Mouse (Mus musculus) intestine, embryonic 15.5 days (tissue): ENCODE measurements around the gene Rasd1. TPM values are rescaled to one million over a fixed set of nuclear protein-coding genes. Genes with fewer than 3 reads are reported as not detected.
A peak's percentile ranks its signal among the peaks of the same experiment; 100 is the strongest.
"Not testable (repeated sequence)": the region's sequence is repeated elsewhere in the genome, so short reads cannot be mapped to it uniquely, and the experiment has no call there.

ENCODE experiments used
- ATAC-seq: fragments of 200-750 bp; cut with Nextera tagmentation; 2 replicates; pipeline ENCODE4 v1.8.0; 2017; ENCODE audit warnings: moderate TSS enrichment, moderate library complexity
- H3K27ac ChIP-seq: fragments of 300-500 bp; sonication (generic); 2 replicates; pipeline ENCODE4 v1.5.1; 2015; ENCODE audit warnings: mild to moderate bottlenecking, inconsistent platforms
- H3K27me3 ChIP-seq: fragments of 300-500 bp; sonication (generic); replicated peaks from 2 replicates; pipeline ENCODE4 v1.6.1; 2015; ENCODE audit warnings: inconsistent platforms
- H3K36me3 ChIP-seq: fragments of 300-500 bp; sonication (generic); 2 replicates; pipeline ENCODE4 v1.6.1; 2015; ENCODE audit warnings: inconsistent platforms
- H3K4me1 ChIP-seq: fragments of 300-500 bp; sonication (generic); replicated peaks from 2 replicates; pipeline ENCODE4 v1.6.1; 2015; ENCODE audit warnings: inconsistent platforms
- H3K4me2 ChIP-seq: fragments of 300-500 bp; sonication (generic); replicated peaks from 2 replicates; pipeline ENCODE4 v1.6.1; 2015; ENCODE audit warnings: mild to moderate bottlenecking, inconsistent platforms
- H3K4me3 ChIP-seq: fragments of 300-500 bp; sonication (generic); replicated peaks from 2 replicates; pipeline ENCODE4 v1.5.1; 2015; ENCODE audit warnings: inconsistent platforms
- H3K9ac ChIP-seq: fragments of 300-500 bp; sonication (generic); 2 replicates; pipeline ENCODE4 v1.6.1; 2015; ENCODE audit warnings: inconsistent platforms
- H3K9me3 ChIP-seq: fragments of 300-500 bp; sonication (generic); 2 replicates; pipeline ENCODE4 v1.6.1; 2016; ENCODE audit warnings: inconsistent platforms
- WGBS: fragments of 180-500 bp; shearing (Covaris S2); methylation state at CpG from one replicate; pipeline ENCODE4 v1.1.7; 2015; 5-methylcytosine and 5-hydroxymethylcytosine counted together
- polyA plus RNA-seq: library from polyadenylated mRNA; unstranded; fragments of >200 nt; fragmentation: Nextera tagmentation; extraction: Ambion mirVana; gene quantifications from 2 replicates; pipeline ENCODE4 v1.2.1, GENCODE M21; 2015

Gene Rasd1
- polyA plus RNA-seq, 1 experiment from 2014 or later = 2.1 TPM

DNA sequence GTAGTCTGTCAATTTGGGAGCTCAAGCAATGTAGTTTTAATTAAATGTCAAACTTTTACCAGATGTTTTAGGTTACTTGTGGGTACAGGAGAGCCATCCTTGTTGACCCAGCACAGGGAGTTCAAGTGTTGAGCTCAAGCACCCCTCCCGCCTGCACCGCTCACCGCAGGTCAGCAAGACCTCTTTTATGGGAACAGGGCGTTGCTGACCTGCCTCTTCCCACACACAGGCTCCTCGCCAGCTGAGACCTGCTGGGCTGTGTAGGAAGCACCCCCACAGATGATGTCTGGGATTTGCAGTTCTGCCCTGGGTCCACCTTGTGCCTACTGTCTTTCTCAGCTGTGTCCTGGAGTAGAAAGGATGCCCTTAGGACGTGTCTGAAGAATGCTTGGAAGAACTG lies 8.0 kb downstream of the Rasd1 start:
- no peaks in the 10 kb centered on the region for H3K4me1 ChIP-seq
- H3K27ac ChIP-seq = no peak overlapping the region
- no peak overlapping the region for H3K4me3 ChIP-seq
- no peak overlapping the region for H3K9ac ChIP-seq
- ATAC-seq = no peak
- H3K27me3 ChIP-seq = no peaks in the 10 kb centered on the region
- peaks cover 11% of the 10 kb centered on the region for H3K36me3 ChIP-seq
- H3K9me3 ChIP-seq = no peaks in the 10 kb centered on the region
- H3K4me2 ChIP-seq = no peak overlapping the region
- 86% methylated on average over 6 of the region's 6 CpGs for WGBS

DNA sequence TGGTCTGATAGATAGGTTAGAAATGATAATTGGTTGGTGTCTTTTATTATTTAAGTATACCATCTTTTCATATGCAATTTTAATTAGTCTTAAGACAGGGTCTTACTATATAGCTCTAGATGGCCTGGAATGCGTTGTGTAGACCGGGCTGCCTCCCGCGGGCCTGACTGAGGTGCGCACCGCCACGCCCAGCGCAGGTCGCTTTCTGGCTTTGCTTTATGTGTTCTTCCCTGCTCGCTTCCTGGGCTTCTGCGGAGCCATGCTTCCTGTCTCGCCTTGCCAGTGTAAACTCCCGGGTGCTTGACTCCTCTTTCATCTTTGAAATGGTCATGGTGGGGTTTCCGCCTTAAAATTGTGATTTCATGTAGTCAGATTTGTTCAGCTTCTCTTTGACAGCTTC lies 11.9 kb downstream of the Rasd1 start:
- H3K36me3 ChIP-seq = no peaks in the 10 kb centered on the region
- no peak overlapping the region for H3K9ac ChIP-seq
- no peaks in the 10 kb centered on the region for H3K27me3 ChIP-seq
- no peak overlapping the region for H3K4me2 ChIP-seq
- no peak overlapping the region for H3K4me3 ChIP-seq
- H3K27ac ChIP-seq = no peak overlapping the region
- no peak for ATAC-seq
- 81% methylated on average over 14 of the region's 14 CpGs for WGBS
- H3K4me1 ChIP-seq = peaks cover 9% of the 10 kb centered on the region
- no peaks in the 10 kb centered on the region for H3K9me3 ChIP-seq

DNA sequence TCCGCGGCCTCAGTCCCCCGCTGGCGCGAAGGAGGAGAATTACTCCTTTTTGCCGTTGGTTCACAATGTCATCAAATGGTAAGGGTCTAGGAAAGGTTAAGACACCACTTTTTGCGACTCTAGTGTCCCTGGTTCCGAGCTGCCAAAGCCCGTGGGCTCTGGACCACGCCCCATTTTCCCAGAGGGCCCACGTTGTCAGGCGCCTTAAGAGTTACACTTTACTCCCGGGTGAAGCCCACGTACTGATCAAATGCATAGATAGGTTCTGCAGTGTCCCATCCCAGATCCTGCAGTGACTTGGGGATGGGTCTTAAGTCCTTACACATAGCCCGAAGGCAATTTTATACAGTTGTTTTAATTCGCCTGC lies 16.4 kb downstream of the Rasd1 start:
- ATAC-seq = peak; percentile 82
- H3K4me2 ChIP-seq = peak overlapping the region; percentile 79
- WGBS = 2% methylated on average over 16 of the region's 16 CpGs

DNA sequence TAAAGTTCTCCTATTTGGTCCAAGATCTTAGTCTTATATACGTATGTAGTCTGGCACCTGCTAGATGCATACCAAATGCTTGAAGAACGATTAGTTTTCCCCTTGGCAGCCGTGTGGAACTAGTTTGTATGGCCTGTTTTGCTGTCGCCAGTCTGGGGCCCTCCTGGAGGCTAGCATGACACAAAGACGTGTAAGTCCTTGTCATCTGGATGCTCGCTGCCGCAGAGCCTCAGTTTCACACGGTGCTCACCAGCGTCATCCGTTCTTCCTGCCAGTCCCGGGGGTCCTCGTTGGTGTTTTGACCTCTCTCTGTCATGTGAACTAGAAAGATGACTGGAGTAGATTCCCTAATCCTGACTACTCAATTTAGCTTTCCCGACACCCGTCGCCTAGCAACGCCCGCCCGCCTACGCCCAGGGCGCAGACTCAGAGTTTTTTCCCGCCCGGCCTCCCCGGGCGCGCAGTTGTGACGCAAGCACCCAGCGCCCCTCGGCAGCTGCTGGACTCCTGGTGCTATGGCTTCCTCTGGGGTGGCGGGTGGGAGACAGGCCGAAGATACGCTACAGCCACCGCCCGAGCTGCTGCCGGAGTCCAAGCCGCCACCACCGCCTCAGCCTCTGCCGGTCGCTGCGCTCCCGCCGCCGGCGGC lies 16.9 kb downstream of the Rasd1 start, which contains the start of gene Med9:
Med9 (plus strand) TSS at position 455 of the 649 bp plus-strand sequence.
- peak within 1 kb of the TSS; percentile 79 for H3K4me2 ChIP-seq
- H3K4me1 ChIP-seq = peaks cover 14% of the 10 kb centered on the region
- under 1% methylated on average over 43 of the region's 43 CpGs for WGBS
- H3K27ac ChIP-seq = peak within 1 kb of the TSS; percentile 70
- H3K9ac ChIP-seq = peak within 1 kb of the TSS; percentile 87
- ATAC-seq = peak; percentile 99
- H3K36me3 ChIP-seq = no peaks in the 10 kb centered on the region
- H3K27me3 ChIP-seq = no peaks in the 10 kb centered on the region
- no peaks in the 10 kb centered on the region for H3K9me3 ChIP-seq
- peak within 1 kb of the TSS; percentile 88 for H3K4me3 ChIP-seq

More for the DNA sequence above, 16.4 kb downstream of the Rasd1 start:
- no peaks in the 10 kb centered on the region for H3K27me3 ChIP-seq
- H3K4me1 ChIP-seq = peaks cover 14% of the 10 kb centered on the region
- H3K9me3 ChIP-seq = no peaks in the 10 kb centered on the region
- peak overlapping the region; percentile 87 for H3K9ac ChIP-seq
- H3K4me3 ChIP-seq = peak overlapping the region; percentile 88
- H3K36me3 ChIP-seq = no peaks in the 10 kb centered on the region
- H3K27ac ChIP-seq = peak overlapping the region; percentile 70

DNA sequence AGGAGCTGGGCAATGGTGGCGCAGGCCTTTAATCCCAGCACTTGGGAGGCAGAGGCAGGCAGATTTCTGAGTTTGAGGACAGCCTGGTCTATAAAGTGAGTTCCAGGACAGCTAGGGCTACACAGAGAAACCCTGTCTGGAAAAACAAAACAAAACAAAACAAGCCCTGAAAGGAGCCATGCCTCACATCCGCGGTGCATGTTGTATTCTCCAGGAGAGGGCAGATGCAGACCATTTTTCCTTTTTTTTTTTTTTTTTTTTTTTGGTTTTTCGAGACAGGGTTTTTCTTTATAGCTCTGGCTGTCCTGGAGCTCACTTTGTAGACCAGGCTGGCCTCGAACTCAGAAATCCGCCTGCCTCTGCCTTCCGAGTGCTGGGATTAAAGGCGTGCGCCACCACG lies 19.9 kb downstream of the Rasd1 start:
- not testable (repeated sequence) for ATAC-seq, H3K36me3 ChIP-seq, H3K27ac ChIP-seq, H3K9ac ChIP-seq, H3K4me3 ChIP-seq, H3K27me3 ChIP-seq, H3K4me2 ChIP-seq, H3K9me3 ChIP-seq
- WGBS = 90% methylated on average over 9 of the region's 10 CpGs
- H3K4me1 ChIP-seq = peaks cover 17% of the 10 kb centered on the region

DNA sequence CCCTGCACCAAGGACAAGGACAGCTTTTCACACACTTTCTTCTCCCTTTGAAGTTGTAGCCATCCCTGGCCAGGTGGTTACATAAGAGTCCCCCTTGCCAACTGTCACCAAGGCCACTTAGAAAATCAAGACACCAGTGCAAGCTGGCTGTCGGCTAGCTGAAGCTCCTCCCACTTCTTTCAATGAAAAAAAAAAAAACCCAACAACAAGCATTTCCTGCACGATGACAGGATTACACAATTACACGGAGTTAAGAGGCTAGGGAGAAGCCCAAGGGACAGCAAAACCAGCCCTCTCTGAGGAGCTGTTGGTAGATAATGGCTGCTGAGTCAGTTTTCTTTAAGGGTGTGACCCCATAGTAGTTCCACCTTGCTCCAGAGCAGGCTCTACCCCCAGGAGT lies 23.4 kb downstream of the Rasd1 start:
- Histone ChIP-seq H3K4me2 (no peak overlapping the region), H3K27ac (no peak overlapping the region), H3K4me1 (peaks cover 2% of the 10 kb centered on the region; the same call in 1 of the 2 replicates), H3K9ac (no peak overlapping the region), H3K36me3 (no peaks in the 10 kb centered on the region), H3K27me3 (no peaks in the 10 kb centered on the region), H3K9me3 (no peaks in the 10 kb centered on the region), H3K4me3 (no peak overlapping the region)
- ATAC-seq = 0 out of 2 replicates have a peak, but pooled peaks have one; percentile 41
- WGBS = 12% methylated on average over 3 of the region's 3 CpGs

DNA sequence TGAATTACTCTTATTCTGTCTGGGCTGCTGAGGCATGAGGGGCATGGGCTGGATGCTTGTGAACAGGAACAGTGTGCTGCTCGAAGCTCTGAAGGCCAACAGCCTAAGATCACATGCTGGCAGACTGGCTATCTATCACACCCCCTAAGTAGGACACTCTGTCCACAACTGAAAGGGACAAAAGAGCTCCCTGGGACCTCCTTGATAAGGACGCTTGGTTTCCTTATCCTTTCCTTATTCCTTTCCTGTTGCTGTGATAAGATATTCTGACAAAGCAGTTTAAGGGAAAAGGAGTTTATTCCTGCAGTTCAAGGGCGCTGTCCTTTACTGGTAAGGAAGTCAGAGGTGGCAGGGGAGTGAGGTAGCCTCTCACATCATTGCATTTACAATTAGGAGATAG lies 24.1 kb downstream of the Rasd1 start:
- Histone ChIP-seq H3K4me3 (no peak overlapping the region), H3K9ac (no peak overlapping the region), H3K9me3 (no peaks in the 10 kb centered on the region), H3K27ac (no peak overlapping the region), H3K4me1 (peaks cover 2% of the 10 kb centered on the region; the same call in 1 of the 2 replicates), H3K27me3 (no peaks in the 10 kb centered on the region), H3K4me2 (no peak overlapping the region), H3K36me3 (no peaks in the 10 kb centered on the region)
- no peak for ATAC-seq
- 66% methylated on average over 3 of the region's 3 CpGs for WGBS

DNA sequence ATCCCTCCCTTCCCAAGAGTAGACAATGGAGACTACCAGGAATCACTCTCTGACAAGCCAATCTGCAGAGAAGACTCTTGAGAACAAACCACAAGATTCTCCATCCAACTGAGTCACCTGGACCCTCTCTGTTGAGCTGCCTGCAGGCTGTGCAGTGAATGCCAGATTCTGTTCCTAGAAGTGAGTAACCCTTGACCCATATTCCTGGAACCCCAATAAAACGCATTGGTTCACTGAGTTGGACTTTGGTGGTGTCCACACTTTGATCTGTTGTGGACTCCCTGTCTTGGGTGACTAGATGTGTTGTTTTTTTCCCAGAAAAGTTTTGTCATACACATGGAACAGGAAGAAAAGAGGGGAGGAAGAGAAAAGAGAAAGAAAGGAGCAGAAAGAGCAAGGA lies 24.9 kb downstream of the Rasd1 start:
- Histone ChIP-seq H3K36me3 (no peaks in the 10 kb centered on the region), H3K27ac (no peak overlapping the region), H3K9me3 (no peaks in the 10 kb centered on the region), H3K4me1 (peaks cover 2% of the 10 kb centered on the region; the same call in 1 of the 2 replicates), H3K4me3 (no peak overlapping the region), H3K27me3 (no peaks in the 10 kb centered on the region), H3K9ac (no peak overlapping the region), H3K4me2 (no peak overlapping the region)
- WGBS = 49% methylated on average over 1 of the region's 1 CpGs
- ATAC-seq = no peak

DNA sequence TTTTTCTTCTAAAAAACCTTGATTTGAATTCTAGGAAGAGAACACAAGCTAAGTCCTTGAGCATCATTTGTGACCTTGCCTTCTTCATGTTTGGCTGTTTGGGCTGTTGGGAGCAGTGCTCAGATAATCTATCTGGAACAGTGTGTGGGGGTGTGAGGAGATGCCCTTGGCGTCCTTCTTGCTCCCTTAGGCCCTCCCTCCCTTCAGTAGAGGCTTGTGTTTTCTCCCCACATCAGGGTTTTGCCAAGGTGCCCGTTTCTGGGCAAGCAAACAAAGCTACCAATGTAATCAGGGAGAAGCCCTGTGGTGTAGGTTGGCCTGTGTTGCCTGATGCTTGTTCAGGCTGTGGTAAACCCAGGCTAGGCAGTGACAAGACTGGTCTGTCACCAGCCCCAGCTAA lies 27.1 kb downstream of the Rasd1 start:
- H3K9ac ChIP-seq = no peak overlapping the region
- H3K27me3 ChIP-seq = no peaks in the 10 kb centered on the region
- H3K4me1 ChIP-seq = peaks cover 18% of the 10 kb centered on the region
- 35% methylated on average over 2 of the region's 2 CpGs for whole genome bisulfite sequencing
- no peak overlapping the region for H3K27ac ChIP-seq
- H3K4me3 ChIP-seq = no peak overlapping the region
- H3K4me2 ChIP-seq = no peak overlapping the region
- ATAC-seq = no peak
- H3K36me3 ChIP-seq = no peaks in the 10 kb centered on the region
- no peaks in the 10 kb centered on the region for H3K9me3 ChIP-seq

DNA sequence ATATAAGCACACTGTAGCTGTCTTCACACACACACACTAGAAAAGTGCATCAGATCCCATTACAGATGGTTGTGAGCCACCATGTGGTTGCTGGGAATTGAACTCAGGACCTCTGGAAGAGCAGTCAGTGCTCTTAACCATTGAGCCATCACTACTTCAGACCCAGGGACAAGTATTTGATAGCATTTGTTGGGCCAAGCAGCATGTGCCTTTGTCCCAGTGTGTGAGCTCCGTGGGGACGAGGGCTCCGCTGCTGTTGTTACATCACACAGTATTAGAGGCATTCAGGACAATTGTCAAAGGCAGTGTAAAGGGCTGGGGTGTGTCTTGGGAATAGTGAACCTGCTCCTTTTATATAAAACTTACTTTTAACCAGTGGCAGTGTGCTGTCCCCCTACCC lies 27.7 kb downstream of the Rasd1 start:
- Histone ChIP-seq H3K9me3 (no peaks in the 10 kb centered on the region), H3K4me3 (no peak overlapping the region), H3K36me3 (no peaks in the 10 kb centered on the region), H3K4me1 (peaks cover 24% of the 10 kb centered on the region), H3K9ac (no peak overlapping the region), H3K27ac (no peak overlapping the region), H3K4me2 (no peak overlapping the region), H3K27me3 (no peaks in the 10 kb centered on the region)
- WGBS = 72% methylated on average over 3 of the region's 3 CpGs
- ATAC-seq = no peak

DNA sequence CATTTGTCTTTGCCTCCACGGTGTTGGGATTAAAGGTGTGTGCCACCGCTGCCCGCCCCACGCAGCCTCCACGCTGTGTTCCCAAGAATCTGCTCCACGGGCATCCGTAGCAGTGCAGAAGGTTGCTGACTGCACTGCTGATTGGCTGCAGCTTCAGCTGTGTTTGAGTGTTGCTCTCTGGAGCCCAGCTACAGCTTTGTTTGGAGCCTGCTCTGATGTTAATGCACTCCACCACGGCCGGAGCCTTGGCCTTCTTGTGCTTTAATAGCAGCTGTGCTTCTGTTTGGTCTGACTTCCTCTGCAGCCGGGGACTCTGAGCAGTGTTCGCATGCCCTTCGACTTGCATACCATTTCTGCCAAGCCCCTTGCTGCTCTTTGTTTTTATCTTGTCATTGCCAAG lies 30.8 kb downstream of the Rasd1 start:
- H3K27ac ChIP-seq = 0 out of 2 replicates have a peak overlapping the region, but pooled peaks have one; percentile 27
- H3K4me2 ChIP-seq = no peak overlapping the region
- H3K4me1 ChIP-seq = peaks cover 29% of the 10 kb centered on the region
- H3K9ac ChIP-seq = no peak overlapping the region
- no peaks in the 10 kb centered on the region for H3K36me3 ChIP-seq
- H3K4me3 ChIP-seq = no peak overlapping the region
- H3K9me3 ChIP-seq = no peaks in the 10 kb centered on the region
- WGBS = 32% methylated on average over 12 of the region's 12 CpGs
- no peaks in the 10 kb centered on the region for H3K27me3 ChIP-seq
- ATAC-seq = no peak

DNA sequence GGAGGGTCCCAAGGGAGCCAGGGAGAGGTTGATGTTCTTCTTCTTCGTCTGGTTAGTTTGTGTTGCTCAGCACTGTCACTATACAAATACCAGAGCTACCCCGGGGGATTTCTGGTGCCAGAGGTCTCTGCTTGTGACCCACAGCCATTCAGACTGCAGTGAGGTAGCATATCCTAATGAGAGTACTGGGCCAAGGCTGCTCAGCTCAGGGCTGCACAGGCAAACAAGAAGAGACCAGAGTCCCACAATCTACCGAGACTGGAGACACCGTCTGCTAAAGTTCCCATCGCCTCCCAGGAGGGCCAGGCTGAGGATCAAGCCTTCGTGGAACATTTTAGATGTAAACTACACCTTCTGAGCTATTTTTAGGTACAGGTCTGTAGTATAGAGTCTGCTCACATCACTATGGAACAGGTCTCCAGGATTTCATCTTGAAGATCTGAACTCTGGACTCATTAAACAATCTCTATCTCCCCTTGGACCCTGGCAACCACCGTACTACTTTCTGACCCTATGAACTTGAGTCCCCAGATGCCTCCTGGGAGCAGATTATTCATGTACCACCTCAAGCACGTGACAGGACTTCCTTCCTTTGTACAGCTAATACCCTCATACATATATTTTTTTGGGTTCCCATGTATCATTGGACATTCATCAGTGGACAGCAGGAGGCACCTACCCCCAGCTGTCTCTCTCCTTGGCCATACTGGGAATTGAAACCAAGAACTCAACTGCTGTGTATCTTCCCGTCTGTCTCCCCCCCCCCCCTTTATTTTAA lies 32.0 kb downstream of the Rasd1 start:
- 0 out of 2 replicates have a peak overlapping the region, but pooled peaks have one; percentile 17 for H3K27ac ChIP-seq
- ATAC-seq = peak; percentile 81
- no peaks in the 10 kb centered on the region for H3K27me3 ChIP-seq
- H3K36me3 ChIP-seq = no peaks in the 10 kb centered on the region
- no peak overlapping the region for H3K9ac ChIP-seq
- WGBS = 40% methylated on average over 9 of the region's 9 CpGs
- no peak overlapping the region for H3K4me3 ChIP-seq
- no peak overlapping the region for H3K4me2 ChIP-seq
- peaks cover 29% of the 10 kb centered on the region for H3K4me1 ChIP-seq
- H3K9me3 ChIP-seq = no peaks in the 10 kb centered on the region
